Mouse (Mus musculus) limb, embryonic 13.5 days (tissue): ENCODE results near the gene Nhs. TPM values are rescaled to one million over a fixed set of nuclear protein-coding genes. Genes with fewer than 3 reads are reported as not detected.
"Not testable (repeated sequence)": the region's sequence is repeated elsewhere in the genome, so short reads cannot be mapped to it uniquely, and the experiment has no call there.

ENCODE experiments used
- ATAC-seq: fragments of 200-750 bp; cut with Nextera tagmentation; 2 replicates; pipeline ENCODE4 v1.8.0; 2017; ENCODE audit warnings: low read depth, moderate number of reproducible peaks, moderate TSS enrichment; ENCODE audit not compliant: low FRiP score
- H3K27ac ChIP-seq: fragments of 300-500 bp; sonication (generic); 2 replicates; pipeline ENCODE4 v1.5.1; 2015; ENCODE audit warnings: inconsistent platforms, mild to moderate bottlenecking, moderate library complexity
- H3K27me3 ChIP-seq: fragments of 300-500 bp; sonication (generic); 2 replicates; pipeline ENCODE4 v1.6.1; 2015; ENCODE audit warnings: mild to moderate bottlenecking, inconsistent platforms
- H3K36me3 ChIP-seq: fragments of 300-500 bp; sonication (generic); 2 replicates; pipeline ENCODE4 v1.6.1; 2015; ENCODE audit warnings: inconsistent platforms, mild to moderate bottlenecking, moderate library complexity
- H3K4me1 ChIP-seq: fragments of 300-500 bp; sonication (generic); 2 replicates; pipeline ENCODE4 v1.6.1; 2015; ENCODE audit warnings: inconsistent platforms
- H3K4me2 ChIP-seq: fragments of 300-500 bp; sonication (generic); replicated peaks from 2 replicates; pipeline ENCODE4 v1.6.1; 2015; ENCODE audit warnings: inconsistent platforms, mild to moderate bottlenecking, moderate library complexity
- H3K4me3 ChIP-seq: fragments of 300-500 bp; sonication (generic); 2 replicates; pipeline ENCODE4 v1.5.1; 2015; ENCODE audit warnings: moderate library complexity, mild to moderate bottlenecking, inconsistent platforms
- H3K9ac ChIP-seq: fragments of 300-500 bp; sonication (generic); 2 replicates; pipeline ENCODE4 v1.6.1; 2015; ENCODE audit warnings: mild to moderate bottlenecking, inconsistent platforms
- H3K9me3 ChIP-seq: fragments of 300-500 bp; sonication (generic); 2 replicates; pipeline ENCODE4 v1.6.1; 2016; ENCODE audit warnings: inconsistent platforms
- WGBS: fragments of 180-500 bp; shearing (Covaris S2); methylation state at CpG from one replicate; pipeline ENCODE4 v1.1.7; 2015; 5-methylcytosine and 5-hydroxymethylcytosine counted together
- polyA plus RNA-seq: library from polyadenylated mRNA; unstranded; fragments of >200 nt; fragmentation: Nextera tagmentation; extraction: Ambion mirVana; gene quantifications from 2 replicates; pipeline ENCODE4 v1.2.1, GENCODE M21; 2015

Gene Nhs
- polyA plus RNA-seq, 1 experiment from 2014 or later: 3.0 TPM

- Histone ChIP-seq H3K9me3 (no peaks in the 10 kb centered on the region), H3K27me3 (peaks cover 29% of the 10 kb centered on the region), H3K27ac (no peak overlapping the region), H3K4me1 (0 out of 2 replicates have a peak, but pooled peaks cover 4% of the 10 kb centered on the region), H3K36me3 (no peaks in the 10 kb centered on the region), H3K9ac (no peak overlapping the region), H3K4me3 (no peak overlapping the region), H3K4me2 (no peak overlapping the region)
- WGBS: 46% methylated on average over 4 of the region's 4 CpGs
- ATAC-seq: peak; percentile 48; the same call in 1 of the 2 replicates
Observed at GRCm38 (mm10) chrX:161853626-161854312, 305.8 kb downstream of the Nhs start.

GRCm38 (mm10) chrX:161826186-161826585 is 333.3 kb downstream of the Nhs start:
- WGBS: 3% methylated on average over 2 of the region's 2 CpGs
- H3K27me3 ChIP-seq: peaks cover 13% of the 10 kb centered on the region; the same call in 1 of the 2 replicates
- H3K9ac ChIP-seq, H3K4me1 ChIP-seq, H3K4me3 ChIP-seq, H3K4me2 ChIP-seq, H3K27ac ChIP-seq, ATAC-seq, H3K9me3 ChIP-seq, H3K36me3 ChIP-seq: not testable (repeated sequence)

GRCm38 (mm10) chrX:161790182-161790581 is 369.3 kb downstream of the Nhs start:
- no peak for ATAC-seq
- H3K4me1 ChIP-seq: no peaks in the 10 kb centered on the region
- H3K4me3 ChIP-seq: no peak overlapping the region
- 33% methylated on average over 6 of the region's 6 CpGs for WGBS
- H3K36me3 ChIP-seq: no peaks in the 10 kb centered on the region
- no peaks in the 10 kb centered on the region for H3K9me3 ChIP-seq
- H3K4me2 ChIP-seq: no peak overlapping the region
- no peak overlapping the region for H3K9ac ChIP-seq
- H3K27ac ChIP-seq: no peak overlapping the region
- H3K27me3 ChIP-seq: peaks cover 52% of the 10 kb centered on the region
